Mouse (Mus musculus) forebrain, embryonic 13.5 days (tissue): ENCODE measurements around the gene Ccdc66. TPM values are rescaled to one million over a fixed set of nuclear protein-coding genes. Genes with fewer than 3 reads are reported as not detected.

Source experiments
- ATAC-seq: fragments of 200-750 bp; cut with Nextera tagmentation; 2 replicates; pipeline ENCODE4 v1.8.0; 2017
- H3K27ac ChIP-seq: fragments of 300-500 bp; sonication (generic); 2 replicates; pipeline ENCODE4 v1.5.1; 2015; ENCODE audit warnings: inconsistent platforms, mild to moderate bottlenecking, moderate library complexity
- H3K27me3 ChIP-seq: fragments of 300-500 bp; sonication (generic); 2 replicates; pipeline ENCODE4 v1.6.1; 2015; ENCODE audit warnings: mild to moderate bottlenecking, inconsistent platforms
- H3K36me3 ChIP-seq: fragments of 300-500 bp; sonication (generic); 2 replicates; pipeline ENCODE4 v1.6.1; 2015; ENCODE audit warnings: mild to moderate bottlenecking, inconsistent platforms; ENCODE audit not compliant: poor library complexity, severe bottlenecking
- H3K4me1 ChIP-seq: fragments of 300-500 bp; sonication (generic); 2 replicates; pipeline ENCODE4 v1.6.1; 2015; ENCODE audit warnings: inconsistent platforms
- H3K4me2 ChIP-seq: fragments of 300-500 bp; sonication (generic); 2 replicates; pipeline ENCODE4 v1.6.1; 2015; ENCODE audit warnings: inconsistent platforms, mild to moderate bottlenecking, moderate library complexity
- H3K4me3 ChIP-seq: fragments of 300-500 bp; sonication (generic); 2 replicates; pipeline ENCODE4 v1.5.1; 2015; ENCODE audit warnings: mild to moderate bottlenecking, inconsistent platforms
- H3K9ac ChIP-seq: fragments of 300-500 bp; sonication (generic); 2 replicates; pipeline ENCODE4 v1.6.1; 2015; ENCODE audit warnings: mild to moderate bottlenecking, inconsistent platforms
- H3K9me3 ChIP-seq: fragments of 300-500 bp; sonication (generic); replicated peaks from 2 replicates; pipeline ENCODE4 v1.6.1; 2016; ENCODE audit warnings: inconsistent platforms
- WGBS: fragments of 180-500 bp; shearing (Covaris S2); methylation state at CpG from one replicate; pipeline ENCODE4 v1.1.7; 2015; 5-methylcytosine and 5-hydroxymethylcytosine counted together
- polyA plus RNA-seq: library from polyadenylated mRNA; unstranded; fragments of >200 nt; fragmentation: Nextera tagmentation; extraction: Ambion mirVana; gene quantifications from 2 replicates; pipeline ENCODE4 v1.2.1, GENCODE M21; 2015

Ccdc66 gene
- polyA plus RNA-seq, result 17.3 and 17.7 TPM in 2 replicates

DNA sequence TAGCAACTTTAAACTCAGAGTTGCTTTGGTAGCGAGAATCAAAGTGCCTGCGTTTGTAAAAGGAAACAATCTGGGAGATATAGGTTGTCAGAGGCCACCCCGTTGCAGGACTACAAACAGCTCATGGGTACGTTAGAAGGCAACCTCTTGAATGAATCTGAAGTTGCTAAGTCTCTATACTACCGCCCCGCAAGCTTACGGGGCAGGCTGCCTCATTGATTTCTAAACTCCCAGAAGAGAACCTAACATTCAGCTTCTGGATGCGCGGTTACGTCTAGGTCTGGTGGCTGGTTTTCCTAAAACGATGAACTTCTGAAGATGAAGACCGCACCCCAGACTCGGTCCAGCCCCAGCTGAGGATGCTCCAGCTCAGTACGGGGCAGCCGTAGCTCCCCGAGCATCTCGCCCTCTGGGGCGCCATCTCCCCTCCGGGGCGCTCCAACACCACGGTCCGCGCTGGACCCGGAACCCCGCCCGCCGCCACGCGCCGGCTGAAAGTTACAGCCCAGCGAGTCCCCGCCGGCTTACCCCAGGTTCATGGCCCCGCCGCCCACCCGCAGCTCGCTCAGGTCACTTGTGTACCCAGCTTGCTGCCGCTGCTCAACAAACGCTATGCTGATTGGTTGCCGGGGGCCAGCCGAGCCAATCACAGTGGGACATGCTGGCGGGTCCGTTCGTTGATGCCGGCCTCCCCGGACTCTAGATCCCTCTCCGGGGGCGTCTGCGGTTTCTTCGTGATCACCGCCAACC is at the start of gene Ccdc66:
Gene Ccdc66 (minus strand): TSS at position 567 of the 750 bp plus-strand sequence.
- peak; percentile 99 for ATAC-seq
- H3K9ac ChIP-seq, result peak within 1 kb of the TSS; percentile 79
- peaks cover 12% of the 10 kb centered on the region for H3K4me1 ChIP-seq
- under 1% methylated on average over 51 of the region's 51 CpGs for WGBS
- H3K4me3 ChIP-seq, result peak within 1 kb of the TSS; percentile 71
- H3K4me2 ChIP-seq, result peak within 1 kb of the TSS; percentile 79
- no peaks in the 10 kb centered on the region for H3K9me3 ChIP-seq
- peak within 1 kb of the TSS; percentile 26; the same call in 1 of the 2 replicates for H3K27ac ChIP-seq
- H3K27me3 ChIP-seq, result no peaks in the 10 kb centered on the region
- H3K36me3 ChIP-seq, result peaks cover 2% of the 10 kb centered on the region; the same call in 1 of the 2 replicates

- no peak overlapping the region for H3K9ac ChIP-seq
- no peak overlapping the region for H3K4me3 ChIP-seq
- no peaks in the 10 kb centered on the region for H3K36me3 ChIP-seq
- H3K27me3 ChIP-seq, result no peaks in the 10 kb centered on the region
- H3K4me1 ChIP-seq, result no peaks in the 10 kb centered on the region
- H3K27ac ChIP-seq, result no peak overlapping the region
- no peak overlapping the region for H3K4me2 ChIP-seq
- peak; percentile 87 for ATAC-seq
- WGBS, result 39% methylated on average over 4 of the region's 4 CpGs
- peaks cover 7% of the 10 kb centered on the region; the same call in 1 of the 2 replicates for H3K9me3 ChIP-seq
Observed at GRCm38 (mm10) chr14:27543838-27544426, 35.7 kb upstream of the Ccdc66 start.

GRCm38 (mm10) chr14:27536441-27536840 is 28.2 kb upstream of the Ccdc66 start:
- no peak overlapping the region for H3K9ac ChIP-seq
- 0 out of 2 replicates have a peak, but pooled peaks cover under 1% of the 10 kb centered on the region for H3K9me3 ChIP-seq
- H3K4me3 ChIP-seq, result no peak overlapping the region
- no peaks in the 10 kb centered on the region for H3K36me3 ChIP-seq
- H3K4me2 ChIP-seq, result no peak overlapping the region
- no peak overlapping the region for H3K27ac ChIP-seq
- no peak for ATAC-seq
- WGBS, result 82% methylated on average over 3 of the region's 3 CpGs
- no peaks in the 10 kb centered on the region for H3K27me3 ChIP-seq
- no peaks in the 10 kb centered on the region for H3K4me1 ChIP-seq

- peaks cover 3% of the 10 kb centered on the region; the same call in 1 of the 2 replicates for H3K9me3 ChIP-seq
- no peaks in the 10 kb centered on the region for H3K36me3 ChIP-seq
- no peak overlapping the region for H3K4me3 ChIP-seq
- no peak overlapping the region for H3K9ac ChIP-seq
- H3K27ac ChIP-seq, result no peak overlapping the region
- ATAC-seq, result no peak
- no peaks in the 10 kb centered on the region for H3K27me3 ChIP-seq
- H3K4me2 ChIP-seq, result no peak overlapping the region
- no peaks in the 10 kb centered on the region for H3K4me1 ChIP-seq
Observed at GRCm38 (mm10) chr14:27524541-27524940, 16.3 kb upstream of the Ccdc66 start.

- ATAC-seq, result peak; percentile 73
- Histone ChIP-seq H3K4me2 (peak overlapping the region; percentile 79), H3K27me3 (no peaks in the 10 kb centered on the region), H3K27ac (no peak overlapping the region), H3K4me1 (peaks cover 12% of the 10 kb centered on the region), H3K9ac (peak overlapping the region; percentile 79), H3K36me3 (no peaks in the 10 kb centered on the region; the same call in 1 of the 2 replicates), H3K9me3 (no peaks in the 10 kb centered on the region), H3K4me3 (peak overlapping the region; percentile 71)
- 36% methylated on average over 15 of the region's 15 CpGs for WGBS
Observed at GRCm38 (mm10) chr14:27508644-27509301, 513 bp upstream of the Ccdc66 start.

- Histone ChIP-seq H3K4me3 (no peak overlapping the region), H3K9ac (no peak overlapping the region), H3K27me3 (no peaks in the 10 kb centered on the region), H3K4me1 (no peaks in the 10 kb centered on the region), H3K4me2 (no peak overlapping the region), H3K9me3 (no peaks in the 10 kb centered on the region), H3K36me3 (peaks cover 49% of the 10 kb centered on the region), H3K27ac (no peak overlapping the region)
- ATAC-seq, result no peak
- WGBS, result 81% methylated on average over 4 of the region's 4 CpGs
Observed at GRCm38 (mm10) chr14:27501096-27501495, 7.2 kb downstream of the Ccdc66 start.

- Histone ChIP-seq H3K27me3 (no peaks in the 10 kb centered on the region), H3K9ac (no peak overlapping the region), H3K4me1 (no peaks in the 10 kb centered on the region), H3K4me2 (no peak overlapping the region), H3K4me3 (no peak overlapping the region), H3K36me3 (peaks cover 86% of the 10 kb centered on the region), H3K9me3 (no peaks in the 10 kb centered on the region), H3K27ac (no peak overlapping the region)
- ATAC-seq, result no peak
- 89% methylated on average over 4 of the region's 4 CpGs for WGBS
Observed at GRCm38 (mm10) chr14:27493516-27493915, 14.7 kb downstream of the Ccdc66 start.

DNA sequence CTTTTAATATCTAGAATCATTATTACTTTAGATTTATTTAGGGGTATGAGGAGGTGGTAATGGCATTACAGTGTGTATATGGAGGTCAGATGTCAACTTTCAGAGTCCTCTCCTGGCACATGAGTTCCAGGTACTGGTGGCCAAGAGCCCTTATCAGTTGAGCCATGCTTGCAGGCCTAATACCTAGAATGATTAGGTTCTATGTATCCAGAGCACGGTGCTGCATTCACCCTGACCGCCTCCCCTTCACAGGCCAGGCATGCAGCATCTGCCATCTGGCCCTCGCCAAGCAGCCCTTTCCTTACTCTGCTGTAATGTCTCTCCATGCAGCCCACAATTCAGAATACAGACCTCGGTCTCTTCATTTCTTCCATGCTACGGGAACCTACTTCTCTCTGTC is 16.9 kb downstream of the Ccdc66 start:
- no peak for ATAC-seq
- H3K9ac ChIP-seq, result no peak overlapping the region
- H3K36me3 ChIP-seq, result peaks cover 84% of the 10 kb centered on the region
- H3K4me2 ChIP-seq, result no peak overlapping the region
- H3K4me1 ChIP-seq, result no peaks in the 10 kb centered on the region
- H3K27me3 ChIP-seq, result no peaks in the 10 kb centered on the region
- H3K9me3 ChIP-seq, result no peaks in the 10 kb centered on the region
- no peak overlapping the region for H3K27ac ChIP-seq
- H3K4me3 ChIP-seq, result no peak overlapping the region
- WGBS, result 92% methylated on average over 5 of the region's 5 CpGs

DNA sequence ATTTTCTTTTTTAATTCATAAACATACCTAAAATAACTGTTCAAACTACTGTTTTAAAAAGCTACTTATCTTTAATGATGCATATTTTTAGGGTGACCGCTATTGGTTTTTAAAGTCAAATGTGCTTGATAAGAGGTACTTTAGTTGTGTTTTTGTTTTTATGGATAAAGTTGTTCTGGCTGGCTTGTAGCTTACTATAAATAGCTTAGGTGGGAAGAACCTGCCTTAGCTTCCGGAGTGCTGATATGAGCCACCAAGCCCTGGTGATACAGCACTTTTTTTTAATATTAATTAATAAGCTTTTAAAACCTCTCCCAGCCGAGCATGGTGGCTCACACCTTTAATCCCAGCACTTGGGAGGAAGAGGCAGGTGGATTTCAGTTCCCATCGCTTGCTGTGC is 61.3 kb downstream of the Ccdc66 start:
- no peaks in the 10 kb centered on the region for H3K27me3 ChIP-seq
- no peaks in the 10 kb centered on the region for H3K4me1 ChIP-seq
- H3K4me2 ChIP-seq, result no peak overlapping the region
- H3K4me3 ChIP-seq, result no peak overlapping the region
- H3K27ac ChIP-seq, result no peak overlapping the region
- peaks cover 57% of the 10 kb centered on the region for H3K36me3 ChIP-seq
- no peak overlapping the region for H3K9ac ChIP-seq
- H3K9me3 ChIP-seq, result no peaks in the 10 kb centered on the region
- 91% methylated on average over 4 of the region's 4 CpGs for whole genome bisulfite sequencing
- ATAC-seq, result no peak

- no peak for ATAC-seq
- WGBS, result 82% methylated on average over 2 of the region's 2 CpGs
Observed at GRCm38 (mm10) chr14:27444851-27445281, 63.4 kb downstream of the Ccdc66 start.

GRCm38 (mm10) chr14:27440921-27441320 is 67.3 kb downstream of the Ccdc66 start:
- H3K27ac ChIP-seq, result no peak overlapping the region
- no peaks in the 10 kb centered on the region for H3K27me3 ChIP-seq
- H3K4me2 ChIP-seq, result no peak overlapping the region
- H3K9me3 ChIP-seq, result no peaks in the 10 kb centered on the region
- H3K4me1 ChIP-seq, result no peaks in the 10 kb centered on the region
- peaks cover 35% of the 10 kb centered on the region for H3K36me3 ChIP-seq
- no peak for ATAC-seq
- no peak overlapping the region for H3K4me3 ChIP-seq
- H3K9ac ChIP-seq, result no peak overlapping the region

More at GRCm38 (mm10) chr14:27444851-27445281, 63.4 kb downstream of the Ccdc66 start:
- Histone ChIP-seq H3K36me3 (peaks cover 49% of the 10 kb centered on the region), H3K27ac (no peak overlapping the region), H3K9ac (no peak overlapping the region), H3K4me2 (no peak overlapping the region), H3K4me1 (no peaks in the 10 kb centered on the region), H3K9me3 (no peaks in the 10 kb centered on the region), H3K4me3 (no peak overlapping the region), H3K27me3 (no peaks in the 10 kb centered on the region)

GRCm38 (mm10) chr14:27436826-27437225 is 71.4 kb downstream of the Ccdc66 start:
- Histone ChIP-seq H3K4me1 (no peaks in the 10 kb centered on the region), H3K36me3 (peaks cover 35% of the 10 kb centered on the region), H3K27ac (no peak overlapping the region), H3K27me3 (no peaks in the 10 kb centered on the region), H3K9me3 (peaks cover 3% of the 10 kb centered on the region; the same call in 1 of the 2 replicates), H3K9ac (no peak overlapping the region), H3K4me2 (no peak overlapping the region), H3K4me3 (no peak overlapping the region)
- ATAC-seq, result no peak
- WGBS, result 85% methylated on average over 3 of the region's 3 CpGs
